Mouse (Mus musculus) duodenum, adult 2 months (tissue): ENCODE measurements around the gene Mfap3l. TPM values are rescaled to one million over a fixed set of nuclear protein-coding genes. Genes with fewer than 3 reads are reported as not detected.

Experiments used
- polyA plus RNA-seq: library from polyadenylated mRNA; depleted of rRNA; stranded (reverse); fragments of >200 nt; gene quantifications from 2 replicates; pipeline ENCODE4 v1.2.3, GENCODE M21; 2012; ENCODE audit warnings: low replicate concordance; rRNA removed

Gene Mfap3l
- polyA plus RNA-seq: 0.09 and 0.21 TPM in 2 replicates

GRCm38 (mm10) chr8:60632250-60632932 lies at the start of gene Mfap3l:
Gene Mfap3l (plus strand): TSS chr8:60632827.

Other genes starting within 250 kb of the Mfap3l start
- not detected in 2 replicates for gene Gm10283, start 129.6 kb upstream of the Mfap3l start, polyA plus RNA-seq
- not detected in 2 replicates for gene Aadat, start 126.9 kb upstream of the Mfap3l start, polyA plus RNA-seq